Mouse (Mus musculus): ENCODE data around the gene Arap1.

DNA sequence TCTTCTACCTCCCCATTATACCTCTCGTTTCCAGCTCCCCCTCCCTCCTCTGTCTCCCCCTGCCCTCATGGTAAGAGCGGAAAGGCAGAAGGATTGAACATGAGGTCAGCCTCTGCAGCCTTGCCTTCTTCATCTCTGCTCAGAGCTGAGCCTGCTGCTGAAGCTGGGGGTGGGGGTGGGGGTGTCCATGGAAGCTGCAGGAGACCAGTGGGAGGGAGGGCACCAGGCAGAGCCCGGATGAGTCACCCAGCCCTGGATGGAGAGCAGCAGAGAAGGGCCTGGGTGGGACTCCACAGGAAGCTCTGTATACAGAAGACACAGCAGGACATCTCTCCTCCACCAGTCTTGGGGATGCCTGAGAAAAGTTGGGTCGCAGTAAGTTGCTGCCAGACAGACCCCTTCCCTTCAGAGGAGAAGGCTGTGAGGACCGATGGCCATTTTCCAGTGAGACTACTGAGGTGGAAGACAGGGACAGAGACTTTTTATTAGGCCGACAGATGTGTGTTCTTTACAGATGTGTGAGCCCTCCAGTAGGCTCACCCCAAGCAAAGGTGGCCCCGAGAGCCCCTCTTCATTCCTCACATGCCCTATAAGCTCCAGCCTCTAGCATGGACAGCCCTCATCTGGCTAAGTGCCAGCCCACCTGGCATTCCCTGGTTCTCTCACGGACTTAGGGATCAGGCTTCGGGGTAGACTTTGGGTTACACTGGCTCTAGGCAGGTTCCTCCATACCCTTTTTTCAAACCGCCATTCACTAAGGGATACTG lies 17.6 kb upstream of the Arap1 start:
- TF ChIP-seq CTCF (IDR thresholded peaks at IDR 0.05; ENCODE audit: low read depth, low read length) (no peak), POLR2A (IDR thresholded peaks at IDR 0.05; ENCODE audit: borderline replicate concordance, low read depth, low read length) (no peak)

All from bone marrow macrophage, adult 2 months (primary cell).